Mouse (Mus musculus) c-Kit-positive CD71-positive TER-119-positive erythroid progenitor cells, embryonic 14.5 days (primary cell): ENCODE results near the gene Aph1c.
A peak's percentile ranks its signal among the peaks of the same experiment; 100 is the strongest.
"Not testable (repeated sequence)": the region's sequence is repeated elsewhere in the genome, so short reads cannot be mapped to it uniquely, and the experiment has no call there.

Experiments
- DNase-seq: peaks from one replicate; pipeline ENCODE4 v3.0.0-alpha.2; 2013; ENCODE audit warnings: low spot score

The Aph1c gene

DNA sequence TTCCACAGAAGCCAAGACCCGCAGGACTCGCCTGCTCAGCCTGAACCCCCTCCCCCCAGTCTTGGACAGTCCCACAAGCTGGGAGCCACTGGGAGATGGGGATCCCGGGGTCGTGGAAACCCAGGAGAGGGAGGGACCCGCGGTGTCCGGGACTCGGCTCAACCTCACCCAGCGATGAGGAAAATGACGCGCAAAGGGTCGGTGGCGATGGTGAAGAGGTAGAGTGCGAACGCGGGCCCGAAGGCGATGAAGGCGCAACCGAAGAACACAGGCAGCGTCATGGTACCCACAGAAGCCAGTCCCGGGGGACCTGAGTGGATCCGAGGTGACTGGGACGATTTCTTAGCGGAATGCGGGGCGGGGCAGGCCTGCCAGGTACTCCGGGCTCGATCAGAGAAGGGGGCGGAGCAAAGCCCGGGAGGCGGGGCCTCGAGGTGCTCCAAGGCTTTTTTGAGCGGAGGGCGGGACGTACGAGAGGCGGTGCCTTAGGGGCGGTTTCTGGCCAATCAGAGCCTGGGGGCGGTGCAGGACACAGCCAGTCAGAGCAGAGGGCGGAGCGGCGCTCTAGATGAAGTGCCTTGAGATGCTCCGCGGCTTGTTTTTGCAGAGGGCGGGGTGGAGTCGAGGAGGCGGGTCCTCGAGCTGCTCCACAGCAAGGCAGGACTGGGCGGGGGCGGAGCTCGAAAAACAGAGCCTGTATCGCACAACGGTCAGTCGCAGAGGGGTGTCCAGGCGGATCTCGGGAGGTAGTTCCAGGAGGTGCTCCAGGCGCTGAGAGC, at the start of gene Aph1c:
TSS of gene Aph1c (minus strand) at position 409 of the 779 bp plus-strand sequence.
- DNase-seq = peak; percentile 99

GRCm38 (mm10) chr9:66883500-66883899, 49.0 kb upstream of the Aph1c start:
- no peak for DNase-seq

DNA sequence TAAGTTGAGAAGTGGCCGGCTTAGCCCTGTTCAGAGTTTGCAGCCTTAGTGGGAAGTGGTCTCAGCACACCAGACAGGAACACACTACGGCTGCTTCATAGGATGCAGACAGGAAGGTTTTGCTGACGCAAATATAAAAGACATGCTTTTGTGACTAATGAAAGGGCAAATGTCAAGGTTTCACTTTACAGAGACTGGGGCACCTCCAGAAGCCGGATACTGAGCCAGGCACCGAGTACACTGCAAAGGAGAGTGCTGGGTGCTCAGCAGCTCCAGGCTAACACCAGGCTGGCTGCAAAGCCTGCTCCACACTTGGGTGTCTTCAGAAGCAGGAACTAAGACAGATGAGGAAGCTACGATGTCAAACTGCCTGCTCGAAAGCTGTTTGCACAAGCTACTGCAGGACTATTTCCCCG, 47.9 kb upstream of the Aph1c start:
- no peak for DNase-seq

GRCm38 (mm10) chr9:66881858-66882257, 47.3 kb upstream of the Aph1c start:
- DNase-seq = no peak

- DNase-seq = no peak
Observed at GRCm38 (mm10) chr9:66880752-66881151, 46.2 kb upstream of the Aph1c start.

- no peak for DNase-seq
Observed at GRCm38 (mm10) chr9:66879486-66879885, 45.0 kb upstream of the Aph1c start.

- no peak for DNase-seq
Observed at GRCm38 (mm10) chr9:66878899-66879298, 44.4 kb upstream of the Aph1c start.

DNA sequence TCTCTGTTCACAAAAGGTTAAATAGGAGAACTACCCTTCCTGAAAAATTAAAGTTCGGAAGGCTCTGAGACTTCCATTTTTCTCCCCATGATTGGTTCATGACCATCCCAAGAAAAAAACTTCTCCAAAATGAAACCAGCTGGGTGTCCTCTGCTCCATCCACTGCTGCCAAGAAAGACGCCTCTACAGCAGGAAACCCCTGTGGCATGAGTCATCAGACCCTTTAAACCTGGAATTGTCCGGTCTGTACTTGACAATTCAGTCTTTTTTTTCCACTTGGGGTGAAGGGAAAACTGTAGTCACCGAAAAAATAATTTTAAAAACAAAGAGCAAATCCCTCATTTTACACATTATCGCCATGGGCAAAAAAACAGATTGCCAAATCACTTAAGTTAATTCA, 42.1 kb upstream of the Aph1c start:
- DNase-seq = no peak

DNA sequence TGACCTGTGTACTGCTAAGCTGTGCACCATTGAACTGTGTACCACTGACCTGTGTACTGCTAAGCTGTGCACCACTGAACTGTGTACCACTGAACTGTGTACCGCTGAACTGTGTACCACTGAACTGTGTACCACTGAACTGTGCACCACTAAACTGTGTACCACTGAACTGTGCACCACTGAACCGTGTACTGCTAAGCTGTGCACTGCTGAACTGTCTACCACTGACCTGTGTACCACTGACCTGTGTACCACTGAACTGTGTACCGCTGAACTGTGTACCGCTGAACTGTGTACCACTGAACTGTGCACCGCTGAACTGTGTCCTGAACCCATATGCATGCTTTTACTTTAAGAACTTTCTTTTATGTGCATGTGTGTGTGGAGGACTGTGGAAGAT, 39.8 kb upstream of the Aph1c start:
- no peak for DNase-seq

DNA sequence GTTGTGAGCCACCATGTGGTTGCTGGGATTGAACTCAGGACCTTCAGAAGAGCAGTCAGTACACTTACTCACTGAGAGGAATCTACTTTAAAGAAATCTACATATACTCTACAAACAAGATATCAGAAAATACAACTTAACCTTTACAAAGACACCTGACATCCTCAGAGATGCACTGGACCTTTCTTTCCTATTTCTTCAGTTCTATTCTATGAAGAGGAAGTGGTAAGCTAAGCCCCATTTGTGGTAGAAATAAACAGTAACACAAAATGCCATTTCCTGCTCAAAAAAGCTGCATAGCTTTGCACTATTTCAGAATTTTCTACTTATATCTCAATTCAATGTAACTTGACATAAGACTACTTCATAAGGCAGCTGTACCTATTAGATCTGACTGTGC, 39.0 kb upstream of the Aph1c start:
- no peak for DNase-seq

- not testable (repeated sequence) for DNase-seq
Observed at GRCm38 (mm10) chr9:66873009-66873408, 38.5 kb upstream of the Aph1c start.

DNA sequence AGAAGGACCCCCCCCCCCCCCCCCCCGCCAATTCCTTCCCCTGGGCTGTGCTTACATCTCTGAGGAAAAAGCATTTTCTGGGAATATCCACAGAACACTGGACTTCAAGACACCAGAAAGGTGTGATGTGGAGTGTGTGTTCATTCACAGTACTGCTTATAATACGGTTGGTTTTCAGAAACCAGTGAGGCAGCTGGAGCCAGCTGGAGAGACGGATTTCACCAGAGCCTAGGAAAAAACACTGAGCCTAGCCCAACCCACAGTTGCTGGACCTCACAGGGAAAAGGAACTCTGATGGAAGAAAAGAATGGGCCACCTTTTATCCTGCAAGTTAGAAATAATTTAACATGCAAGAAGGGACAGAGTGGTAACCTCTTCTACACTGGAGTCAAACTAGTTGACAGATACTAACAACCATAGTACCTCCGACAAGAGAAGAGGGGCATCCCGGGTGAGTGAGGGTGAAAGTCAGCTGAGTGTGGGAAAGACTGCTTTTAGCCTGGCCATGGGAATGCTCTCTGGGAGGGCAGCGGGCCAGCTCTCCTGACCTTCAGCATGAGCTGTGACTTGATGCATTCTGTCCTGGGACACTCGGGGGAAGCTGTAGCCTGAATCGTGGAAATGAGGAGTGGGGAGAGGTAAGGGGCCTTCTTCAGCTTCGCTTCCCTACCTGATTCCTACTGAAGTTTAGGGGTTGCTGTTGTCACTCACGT, 37.6 kb upstream of the Aph1c start:
- DNase-seq = no peak

GRCm38 (mm10) chr9:66864708-66865107, 30.2 kb upstream of the Aph1c start:
- no peak for DNase-seq

DNA sequence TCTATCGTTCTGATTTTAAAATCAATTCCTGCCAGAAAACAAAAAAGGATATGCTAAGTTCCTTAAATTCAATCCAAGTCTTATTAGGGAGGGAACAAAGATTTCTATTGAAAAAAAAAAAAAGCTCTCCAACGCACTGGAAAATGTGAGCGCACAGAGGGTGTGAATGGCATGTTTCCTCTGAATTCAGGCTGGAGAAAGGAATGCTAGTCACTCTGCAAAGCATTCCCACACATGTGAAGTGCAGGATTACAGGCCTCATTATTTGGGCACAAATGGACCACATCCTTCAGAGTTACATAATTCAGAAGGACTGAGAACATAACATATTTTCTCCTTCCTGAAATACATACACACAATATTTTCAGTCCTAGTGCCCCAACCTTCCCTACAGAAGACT, 28.9 kb upstream of the Aph1c start:
- DNase-seq = no peak

DNA sequence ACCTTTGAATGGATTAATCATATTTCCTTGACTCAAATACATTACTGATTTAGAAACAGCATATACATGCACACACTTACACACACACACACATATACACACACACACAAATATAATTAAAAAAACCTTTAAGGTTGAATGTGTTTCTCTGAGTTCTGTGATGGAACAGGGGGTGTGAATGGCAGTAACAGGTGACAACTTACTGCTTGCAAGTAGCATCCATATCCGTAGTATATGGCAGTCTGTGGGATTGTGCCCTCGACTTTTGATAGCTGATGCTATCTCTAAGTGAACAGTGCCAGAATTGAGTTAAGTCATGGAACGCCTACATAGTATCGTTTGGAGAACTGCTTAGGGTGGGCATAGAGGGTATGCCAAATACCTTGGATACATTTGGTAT, 27.7 kb upstream of the Aph1c start:
- DNase-seq = no peak

DNA sequence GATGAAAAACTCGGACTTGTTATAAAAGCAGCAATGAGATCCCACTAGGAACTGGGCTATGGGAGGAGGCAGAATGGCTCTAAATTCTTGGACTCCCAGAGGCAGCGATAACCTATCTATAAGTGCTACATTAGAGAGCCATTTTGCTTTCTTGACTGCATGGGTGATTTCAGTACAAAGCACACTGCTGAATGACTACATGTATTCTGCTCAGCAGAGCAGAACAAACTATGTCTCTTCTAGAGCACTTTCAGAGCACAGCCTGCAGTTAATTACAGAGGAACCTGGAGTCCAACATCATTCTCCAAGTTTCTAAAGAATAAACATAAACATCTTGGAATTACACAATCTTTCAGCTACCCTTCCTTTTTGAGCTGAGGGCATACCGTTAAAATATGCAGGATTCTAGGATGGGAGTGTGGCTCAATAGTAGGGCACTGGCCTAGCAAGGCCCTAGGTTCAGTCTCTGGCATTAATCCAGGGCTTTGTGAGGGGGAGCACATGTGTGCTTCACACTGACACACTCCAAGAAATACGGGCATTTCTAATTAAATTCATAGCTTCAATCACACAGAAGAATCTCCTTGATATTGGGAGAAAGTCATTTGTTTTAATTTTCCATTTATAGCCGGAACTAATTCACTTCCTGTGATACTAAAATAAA, 26.7 kb upstream of the Aph1c start:
- DNase-seq = no peak

GRCm38 (mm10) chr9:66859523-66859922, 25.0 kb upstream of the Aph1c start:
- DNase-seq = no peak

DNA sequence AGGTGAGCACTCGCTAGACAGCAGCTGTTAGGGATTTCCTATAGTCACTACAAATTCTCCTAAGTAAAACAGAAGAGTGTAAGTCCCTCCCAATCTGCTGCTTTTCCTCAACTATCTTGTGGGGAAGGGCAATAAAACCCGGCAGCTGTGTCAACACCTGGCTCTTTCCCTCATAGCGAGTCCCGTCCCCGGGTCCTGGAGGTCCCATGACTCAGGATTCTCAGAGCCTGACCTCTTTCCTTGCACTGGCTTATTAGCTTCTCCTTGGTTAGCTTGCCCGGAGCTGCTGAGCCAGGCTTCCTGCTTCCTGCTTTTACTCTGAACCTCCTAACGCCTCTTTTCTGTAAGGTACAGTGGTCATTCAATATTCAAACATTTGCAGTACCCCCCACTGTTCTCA, 21.3 kb upstream of the Aph1c start:
- no peak for DNase-seq

DNA sequence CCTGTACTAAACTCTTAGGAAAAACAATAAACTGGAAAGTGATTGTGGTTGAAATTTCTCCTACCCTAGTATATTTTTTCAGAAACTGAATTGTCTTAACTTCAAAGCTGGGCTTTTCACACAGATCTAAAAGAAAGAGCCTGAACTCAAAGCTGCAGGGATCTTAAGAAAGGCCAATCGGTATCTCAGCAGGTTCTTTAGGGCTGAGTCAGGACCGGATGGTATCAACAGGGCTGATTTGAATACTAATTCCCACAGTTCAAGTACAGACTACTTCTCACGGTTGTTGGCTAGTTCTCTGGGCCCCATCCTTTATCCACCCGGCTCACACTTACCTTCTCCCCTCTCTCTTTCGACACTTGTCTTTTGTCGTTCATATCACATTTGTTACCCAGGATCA, 18.1 kb upstream of the Aph1c start:
- DNase-seq = no peak

GRCm38 (mm10) chr9:66850966-66851365, 16.4 kb upstream of the Aph1c start:
- DNase-seq = no peak

GRCm38 (mm10) chr9:66846822-66847221, 12.3 kb upstream of the Aph1c start:
- DNase-seq = no peak

- DNase-seq = no peak
Observed at GRCm38 (mm10) chr9:66835097-66835480, 563 bp upstream of the Aph1c start.

DNA sequence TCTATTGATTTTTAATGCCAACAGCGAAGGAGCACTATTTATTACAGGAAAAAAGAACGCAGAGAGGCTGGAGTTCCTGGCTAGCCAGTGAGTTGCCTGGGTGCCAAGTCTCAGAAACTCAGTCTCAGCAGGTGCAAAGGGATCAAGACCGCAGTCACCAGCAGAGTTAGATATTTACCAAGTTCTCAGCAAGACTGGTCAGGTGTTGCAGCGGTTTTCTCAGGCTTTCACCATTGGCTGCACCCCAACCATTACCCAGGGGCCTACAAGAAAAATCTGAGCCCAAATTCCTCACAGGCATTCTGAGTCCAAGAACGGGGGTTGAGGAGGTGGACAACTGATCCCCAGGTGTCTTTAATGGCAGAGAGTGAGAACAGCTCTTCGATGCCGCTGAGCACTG, 675 bp downstream of the Aph1c start:
- DNase-seq = no peak
